Mouse (Mus musculus) forebrain, embryonic 16.5 days (tissue): ENCODE data around the gene Snx1. TPM values are rescaled to one million over a fixed set of nuclear protein-coding genes. Genes with fewer than 3 reads are reported as not detected.

Experiments
- ATAC-seq: fragments of 200-750 bp; cut with Nextera tagmentation; 2 replicates; pipeline ENCODE4 v1.8.0; 2017; ENCODE audit warnings: mild to moderate bottlenecking, moderate library complexity
- H3K27ac ChIP-seq: fragments of 300-500 bp; sonication (generic); 2 replicates; pipeline ENCODE4 v1.5.1; 2014; ENCODE audit warnings: low read length, control low read depth
- H3K27me3 ChIP-seq: fragments of 300-500 bp; sonication (generic); replicated peaks from 2 replicates; pipeline ENCODE4 v1.6.1; 2014; ENCODE audit warnings: low read length; ENCODE audit not compliant: control insufficient read depth, insufficient read depth
- H3K36me3 ChIP-seq: fragments of 300-500 bp; sonication (generic); 2 replicates; pipeline ENCODE4 v1.6.1; 2014; ENCODE audit not compliant: control insufficient read depth, insufficient read depth
- H3K4me1 ChIP-seq: fragments of 300-500 bp; sonication (generic); replicated peaks from 2 replicates; pipeline ENCODE4 v1.6.1; 2014; ENCODE audit warnings: low read length; ENCODE audit not compliant: control insufficient read depth, insufficient read depth
- H3K4me2 ChIP-seq: fragments of 300-500 bp; sonication (generic); 2 replicates; pipeline ENCODE4 v1.6.1; 2014; ENCODE audit warnings: mild to moderate bottlenecking, low read length, control low read depth
- H3K4me3 ChIP-seq: fragments of 300-500 bp; sonication (generic); replicated peaks from 2 replicates; pipeline ENCODE4 v1.5.1; 2014; ENCODE audit warnings: mild to moderate bottlenecking, low read length, control low read depth
- H3K9ac ChIP-seq: fragments of 300-500 bp; sonication (generic); replicated peaks from 2 replicates; pipeline ENCODE4 v1.6.1; 2014; ENCODE audit warnings: low read depth, low read length, control low read depth
- H3K9me3 ChIP-seq: fragments of 300-500 bp; sonication (generic); 2 replicates; pipeline ENCODE4 v1.6.1; 2016; ENCODE audit warnings: low read length; ENCODE audit not compliant: control insufficient read depth
- WGBS: fragments of 180-500 bp; shearing (Covaris S2); extraction: QIAGEN DNeasy Blood & Tissue Kit; methylation state at CpG from one replicate; pipeline ENCODE4 v1.1.7; 2014; 5-methylcytosine and 5-hydroxymethylcytosine counted together
- polyA plus RNA-seq: library from polyadenylated mRNA; unstranded; fragments of >200 nt; fragmentation: Nextera tagmentation; extraction: Ambion mirVana; gene quantifications from 2 replicates; pipeline ENCODE4 v1.2.1, GENCODE M21; 2015

Gene Snx1
- polyA plus RNA-seq, 1 experiment from 2014 or later = 101 TPM

DNA sequence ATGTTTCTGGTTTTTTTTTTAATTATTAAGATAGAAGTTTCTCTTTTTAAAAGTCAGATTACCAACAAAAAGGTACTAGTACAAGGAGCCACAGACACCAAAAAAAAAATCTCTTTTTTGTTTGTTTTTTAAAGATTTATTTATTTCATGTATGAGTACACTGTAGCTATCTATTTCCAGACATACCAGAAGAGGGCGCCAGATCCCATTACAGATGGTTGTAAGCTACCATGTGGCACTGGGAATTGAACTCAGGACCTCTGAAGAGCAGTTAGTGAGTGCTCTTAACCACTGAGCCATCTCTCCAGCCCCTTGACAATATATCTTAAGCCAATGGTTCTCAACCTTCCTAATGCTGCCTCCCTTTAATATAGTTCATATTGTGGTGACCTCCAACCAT, 72.8 kb downstream of the Snx1 start:
- no peak overlapping the region for H3K4me2 ChIP-seq
- no peaks in the 10 kb centered on the region for H3K9me3 ChIP-seq
- WGBS = 38% methylated on average over 1 of the region's 1 CpGs
- H3K27me3 ChIP-seq = no peaks in the 10 kb centered on the region
- ATAC-seq = no peak
- no peaks in the 10 kb centered on the region for H3K36me3 ChIP-seq
- H3K4me1 ChIP-seq = no peaks in the 10 kb centered on the region
- no peak overlapping the region for H3K4me3 ChIP-seq
- H3K9ac ChIP-seq = no peak overlapping the region
- H3K27ac ChIP-seq = no peak overlapping the region

GRCm38 (mm10) chr9:66052731-66053130, 73.7 kb downstream of the Snx1 start:
- no peak overlapping the region for H3K27ac ChIP-seq
- H3K4me3 ChIP-seq = no peak overlapping the region
- no peak for ATAC-seq
- no peaks in the 10 kb centered on the region for H3K27me3 ChIP-seq
- H3K36me3 ChIP-seq = no peaks in the 10 kb centered on the region
- no peaks in the 10 kb centered on the region for H3K9me3 ChIP-seq
- no peak overlapping the region for H3K9ac ChIP-seq
- H3K4me2 ChIP-seq = no peak overlapping the region
- WGBS = 92% methylated on average over 1 of the region's 1 CpGs
- H3K4me1 ChIP-seq = no peaks in the 10 kb centered on the region

DNA sequence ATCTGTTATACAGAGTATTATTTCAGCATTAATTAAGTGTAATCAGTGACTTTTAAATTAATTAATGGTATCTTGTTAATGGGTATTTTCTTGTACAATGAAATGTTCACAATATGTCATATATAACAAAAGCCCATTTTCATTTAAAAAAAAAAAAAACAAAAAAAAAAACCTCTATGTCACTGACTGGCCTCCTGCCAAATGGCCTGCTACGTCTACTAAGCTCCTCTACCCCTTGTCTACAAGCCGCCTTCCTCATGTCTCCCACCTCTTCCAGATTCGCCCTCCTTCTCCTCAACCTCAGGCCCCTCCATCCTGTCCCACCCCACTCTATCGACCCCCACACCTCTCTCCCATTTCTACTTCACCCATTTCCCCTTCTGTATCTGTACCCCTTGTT, 74.9 kb downstream of the Snx1 start:
- H3K27me3 ChIP-seq = no peaks in the 10 kb centered on the region
- no peaks in the 10 kb centered on the region for H3K9me3 ChIP-seq
- ATAC-seq = no peak
- no peaks in the 10 kb centered on the region for H3K4me1 ChIP-seq
- no peak overlapping the region for H3K4me2 ChIP-seq
- H3K9ac ChIP-seq = no peak overlapping the region
- no peaks in the 10 kb centered on the region for H3K36me3 ChIP-seq
- 64% methylated on average over 4 of the region's 4 CpGs for WGBS
- no peak overlapping the region for H3K27ac ChIP-seq
- no peak overlapping the region for H3K4me3 ChIP-seq

- H3K27me3 ChIP-seq = no peaks in the 10 kb centered on the region
- H3K4me1 ChIP-seq = no peaks in the 10 kb centered on the region
- no peaks in the 10 kb centered on the region for H3K9me3 ChIP-seq
- no peaks in the 10 kb centered on the region for H3K36me3 ChIP-seq
- WGBS = 71% methylated on average over 6 of the region's 6 CpGs
- no peak overlapping the region for H3K27ac ChIP-seq
- H3K9ac ChIP-seq = no peak overlapping the region
- no peak for ATAC-seq
- H3K4me3 ChIP-seq = no peak overlapping the region
- H3K4me2 ChIP-seq = no peak overlapping the region
These were observed 76.3 kb downstream of the Snx1 start for GRCm38 (mm10) chr9:66049931-66050601.

GRCm38 (mm10) chr9:66043241-66043640, 83.1 kb downstream of the Snx1 start:
- Histone ChIP-seq H3K9ac (no peak overlapping the region), H3K4me3 (no peak overlapping the region), H3K4me2 (no peak overlapping the region), H3K9me3 (no peaks in the 10 kb centered on the region), H3K27me3 (no peaks in the 10 kb centered on the region), H3K27ac (no peak overlapping the region), H3K4me1 (no peaks in the 10 kb centered on the region), H3K36me3 (no peaks in the 10 kb centered on the region; the same call in 1 of the 2 replicates)
- ATAC-seq = no peak
- 98% methylated on average over 3 of the region's 3 CpGs for WGBS

DNA sequence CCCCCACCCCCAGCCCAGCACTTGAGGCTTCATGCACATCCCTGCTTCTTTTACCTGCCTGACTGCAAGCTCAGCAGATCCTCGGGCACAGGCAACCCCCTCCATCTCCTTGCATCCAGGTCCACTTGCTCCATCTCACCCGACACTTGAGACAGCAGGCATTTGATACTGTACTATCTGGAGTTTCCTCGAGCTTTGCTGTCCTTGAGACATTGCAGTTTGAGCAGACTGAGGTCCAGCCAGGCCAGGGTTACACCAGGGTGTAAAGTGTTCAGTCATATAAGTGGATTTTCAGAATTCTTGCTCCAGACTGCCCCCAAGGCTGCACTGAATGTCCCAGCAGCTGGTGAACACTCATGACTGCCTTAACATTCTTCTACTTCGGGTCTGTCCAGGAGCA, 84.1 kb downstream of the Snx1 start:
- H3K4me2 ChIP-seq = no peak overlapping the region
- no peaks in the 10 kb centered on the region; the same call in 1 of the 2 replicates for H3K36me3 ChIP-seq
- WGBS = 88% methylated on average over 4 of the region's 4 CpGs
- H3K27me3 ChIP-seq = no peaks in the 10 kb centered on the region
- no peak overlapping the region for H3K27ac ChIP-seq
- no peak overlapping the region for H3K4me3 ChIP-seq
- H3K4me1 ChIP-seq = no peaks in the 10 kb centered on the region
- no peak for ATAC-seq
- H3K9ac ChIP-seq = no peak overlapping the region
- H3K9me3 ChIP-seq = no peaks in the 10 kb centered on the region

DNA sequence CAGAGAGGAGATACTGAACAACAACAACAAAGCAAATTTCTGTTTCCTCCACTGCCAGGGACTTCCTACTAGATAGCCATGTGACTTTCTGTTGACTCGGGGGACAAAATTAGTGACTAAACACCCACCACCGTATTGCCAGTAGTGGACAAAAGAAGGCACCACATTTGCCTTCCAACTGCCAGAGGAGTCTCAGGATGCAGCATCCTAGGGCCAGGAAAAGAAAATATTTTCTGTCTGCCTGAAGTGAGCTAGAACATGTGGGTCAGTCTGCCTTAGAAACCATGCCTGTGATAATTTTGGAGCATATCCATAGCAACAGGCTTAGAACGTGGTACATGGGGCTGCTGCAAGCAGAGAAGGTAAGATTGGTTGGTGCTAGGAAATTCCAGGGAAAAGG, 85.6 kb downstream of the Snx1 start:
- H3K27me3 ChIP-seq = no peaks in the 10 kb centered on the region
- ATAC-seq = no peak
- no peak overlapping the region for H3K27ac ChIP-seq
- no peak overlapping the region for H3K4me2 ChIP-seq
- no peaks in the 10 kb centered on the region for H3K4me1 ChIP-seq
- 86% methylated on average over 3 of the region's 3 CpGs for WGBS
- peaks cover under 1% of the 10 kb centered on the region for H3K36me3 ChIP-seq
- H3K9me3 ChIP-seq = no peaks in the 10 kb centered on the region
- no peak overlapping the region for H3K4me3 ChIP-seq
- H3K9ac ChIP-seq = no peak overlapping the region

GRCm38 (mm10) chr9:66039290-66039689, 87.1 kb downstream of the Snx1 start:
- no peaks in the 10 kb centered on the region for H3K27me3 ChIP-seq
- 84% methylated on average over 4 of the region's 4 CpGs for WGBS
- H3K9me3 ChIP-seq = no peaks in the 10 kb centered on the region
- H3K9ac ChIP-seq = no peak overlapping the region
- no peak overlapping the region for H3K4me3 ChIP-seq
- H3K27ac ChIP-seq = no peak overlapping the region
- no peaks in the 10 kb centered on the region for H3K4me1 ChIP-seq
- H3K4me2 ChIP-seq = no peak overlapping the region
- ATAC-seq = no peak
- peaks cover 6% of the 10 kb centered on the region for H3K36me3 ChIP-seq

DNA sequence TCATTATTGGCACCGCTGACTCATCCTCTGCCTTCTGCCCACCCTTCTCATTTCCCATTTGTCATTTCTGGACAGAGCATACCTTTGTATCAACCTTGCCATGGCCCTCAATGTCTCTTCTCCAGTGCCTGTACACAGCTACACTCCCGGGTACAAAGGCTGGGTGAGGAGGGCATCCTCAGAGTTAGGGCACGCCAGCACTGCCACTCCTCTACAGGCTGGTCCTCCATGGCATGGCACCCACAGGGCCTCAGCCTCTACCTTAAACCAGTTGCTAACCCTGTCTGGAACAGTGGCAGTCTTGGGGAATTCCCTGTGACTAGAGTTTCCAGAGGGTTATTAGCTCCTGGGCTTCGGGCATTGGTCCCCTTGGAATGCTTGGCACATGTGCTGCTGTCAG, 87.8 kb downstream of the Snx1 start:
- ATAC-seq = no peak

More for the DNA sequence above, 87.8 kb downstream of the Snx1 start:
- Histone ChIP-seq H3K4me1 (no peaks in the 10 kb centered on the region), H3K9me3 (no peaks in the 10 kb centered on the region), H3K36me3 (peaks cover 6% of the 10 kb centered on the region), H3K4me2 (no peak overlapping the region), H3K27me3 (no peaks in the 10 kb centered on the region), H3K4me3 (no peak overlapping the region), H3K9ac (no peak overlapping the region), H3K27ac (no peak overlapping the region)
- 92% methylated on average over 4 of the region's 4 CpGs for WGBS
